Mouse (Mus musculus) stomach, postnatal 0 days (tissue): Measurements from ENCODE around the gene Tmem132e.

Source experiments
- CTCF ChIP-seq: IDR thresholded peaks from 2 replicates; pipeline ENCODE4 v1.5.1; 2016; ENCODE audit warnings: antibody characterized with exemption, low read depth, mild to moderate bottlenecking, moderate library complexity
- EP300 ChIP-seq: optimal IDR thresholded peaks from 2 replicates; pipeline ENCODE3; 2016; ENCODE audit warnings: antibody characterized with exemption

GRCm38 (mm10) chr11:82339921-82340401, 48.7 kb upstream of the Tmem132e start:
- no peak for TF ChIP-seq CTCF
- no peak for TF ChIP-seq EP300
